Mouse (Mus musculus): Measurements from ENCODE around the gene Ubald1. TPM values are rescaled to one million over a fixed set of nuclear protein-coding genes. Genes with fewer than 3 reads are reported as not detected.
A peak's percentile ranks its signal among the peaks of the same experiment; 100 is the strongest.

Gene Ubald1
- polyA plus RNA-seq, 1 experiment from 2014 or later: 30.2 TPM

- no peak for TF ChIP-seq CTCF (IDR thresholded peaks at IDR 0.05)
- CTCF ChIA-PET: interaction anchor here (1.2 kb wide), 1 partner anchor 13 kb away, joined by 5 read pairs; no protein-coding TSS in a partner anchor
- in situ Hi-C loops (cut with MboI; ENCODE audit: low pct_unique_long_range_greater_than_20kb): no loop called here
- POLR2A ChIA-PET: no interaction called here
- DNase-seq (ENCODE audit: low read depth, low spot score) (no peak), ATAC-seq (no peak)
- no peaks in the 10 kb centered on the region for H3K27me3 ChIP-seq
These were observed 22.3 kb upstream of the Ubald1 start for GRCm38 (mm10) chr16:4902390-4902789.

GRCm38 (mm10) chr16:4901167-4901566 is 21.1 kb upstream of the Ubald1 start:
- no peaks in the 10 kb centered on the region for H3K27me3 ChIP-seq
- ATAC-seq (no peak), DNase-seq (ENCODE audit: low read depth, low spot score) (no peak)
- in situ Hi-C loops (cut with MboI; ENCODE audit: low pct_unique_long_range_greater_than_20kb): no loop called here
- POLR2A ChIA-PET: interaction anchor here (1.1 kb wide), 1 partner anchor 21 kb away, joined by 3 read pairs; the partner anchor contains the start of gene Ubald1
- no peak for TF ChIP-seq CTCF (IDR thresholded peaks at IDR 0.05)
- CTCF ChIA-PET: interaction anchor here (0.9 to 1.4 kb wide), 2 partner anchors 11 to 14 kb away, joined by 3 to 6 read pairs; no protein-coding TSS in a partner anchor

- ATAC-seq (no peak), DNase-seq (ENCODE audit: low read depth, low spot score) (no peak)
- no peak for TF ChIP-seq CTCF (IDR thresholded peaks at IDR 0.05)
- CTCF ChIA-PET: interaction anchor here (1.1 to 1.7 kb wide), 2 partner anchors 10 to 14 kb away, joined by 3 to 7 read pairs; no protein-coding TSS in a partner anchor
- in situ Hi-C loops (cut with MboI; ENCODE audit: low pct_unique_long_range_greater_than_20kb): no loop called here
- no peaks in the 10 kb centered on the region for H3K27me3 ChIP-seq
- POLR2A ChIA-PET: no interaction called here
These were observed 19.6 kb upstream of the Ubald1 start for GRCm38 (mm10) chr16:4899711-4900110.

- DNase-seq (ENCODE audit: low read depth, low spot score) (no peak), ATAC-seq (no peak)
- TF ChIP-seq CTCF (IDR thresholded peaks at IDR 0.05): no peak
- ChIA-PET POLR2A (no interaction called here), CTCF (interaction anchor here (1.2 to 1.7 kb wide), 2 partner anchors 11 to 14 kb away, joined by 3 to 7 read pairs; no protein-coding TSS in a partner anchor)
- in situ Hi-C loops (cut with MboI; ENCODE audit: low pct_unique_long_range_greater_than_20kb): no loop called here
- H3K27me3 ChIP-seq: no peaks in the 10 kb centered on the region
These were observed 18.8 kb upstream of the Ubald1 start for GRCm38 (mm10) chr16:4898881-4899280.

- no peak for TF ChIP-seq CTCF (IDR thresholded peaks at IDR 0.05)
- no peaks in the 10 kb centered on the region for H3K27me3 ChIP-seq
- ChIA-PET CTCF (no interaction called here), POLR2A (interaction anchor here (1.7 kb wide), 1 partner anchor 15 kb away, joined by 7 read pairs; no protein-coding TSS in a partner anchor)
- in situ Hi-C loops (cut with MboI; ENCODE audit: low pct_unique_long_range_greater_than_20kb): no loop called here
- DNase-seq (ENCODE audit: low read depth, low spot score) (no peak), ATAC-seq (no peak)
These were observed 17.1 kb upstream of the Ubald1 start for GRCm38 (mm10) chr16:4897146-4897730.

GRCm38 (mm10) chr16:4896249-4897027 is 16.3 kb upstream of the Ubald1 start:
- no peaks in the 10 kb centered on the region for H3K27me3 ChIP-seq
- ChIA-PET POLR2A (interaction anchor here (1.0 to 1.7 kb wide), 4 partner anchors 9 to 31 kb away, joined by 3 to 7 read pairs (median 4); no protein-coding TSS in a partner anchor), CTCF (interaction anchor here (1.0 kb wide), 1 partner anchor 9 kb away, joined by 3 read pairs; no protein-coding TSS in a partner anchor)
- ATAC-seq: peak; percentile 78
- TF ChIP-seq CTCF (IDR thresholded peaks at IDR 0.05): no peak
- in situ Hi-C loops (cut with MboI; ENCODE audit: low pct_unique_long_range_greater_than_20kb): no loop called here
- no peak for DNase-seq (ENCODE audit: low read depth, low spot score)

- ChIA-PET CTCF (no interaction called here), POLR2A (interaction anchor here (1.0 kb wide), 1 partner anchor 14 kb away, joined by 3 read pairs; the partner anchor contains the start of gene Ubald1)
- DNase-seq (ENCODE audit: low read depth, low spot score): no peak
- no peaks in the 10 kb centered on the region for H3K27me3 ChIP-seq
- in situ Hi-C loops (cut with MboI; ENCODE audit: low pct_unique_long_range_greater_than_20kb): no loop called here
- TF ChIP-seq CTCF (IDR thresholded peaks at IDR 0.05): no peak
- ATAC-seq: no peak
These were observed 14.2 kb upstream of the Ubald1 start for GRCm38 (mm10) chr16:4894201-4894908.

GRCm38 (mm10) chr16:4892171-4892570 is 12.1 kb upstream of the Ubald1 start:
- ChIA-PET POLR2A (no interaction called here), CTCF (interaction anchor here (1.2 kb wide), 1 partner anchor 21 kb away, joined by 5 read pairs; no protein-coding TSS in a partner anchor)
- H3K27me3 ChIP-seq: no peaks in the 10 kb centered on the region
- ATAC-seq (no peak), DNase-seq (ENCODE audit: low read depth, low spot score) (no peak)
- TF ChIP-seq CTCF (IDR thresholded peaks at IDR 0.05): no peak
- in situ Hi-C loops (cut with MboI; ENCODE audit: low pct_unique_long_range_greater_than_20kb): no loop called here

GRCm38 (mm10) chr16:4890201-4890709 is 10.1 kb upstream of the Ubald1 start:
- TF ChIP-seq CTCF (IDR thresholded peaks at IDR 0.05): no peak
- no peaks in the 10 kb centered on the region for H3K27me3 ChIP-seq
- in situ Hi-C loops (cut with MboI; ENCODE audit: low pct_unique_long_range_greater_than_20kb): no loop called here
- CTCF ChIA-PET: interaction anchor here (1.1 to 4.7 kb wide), 4 partner anchors 10 to 23 kb away, joined by 3 to 24 read pairs (median 4); no protein-coding TSS in a partner anchor
- ATAC-seq (no peak), DNase-seq (ENCODE audit: low read depth, low spot score) (no peak)
- POLR2A ChIA-PET: interaction anchor here (0.7 to 2.6 kb wide), 3 partner anchors 10 to 70 kb away, joined by 3 to 9 read pairs (median 4); partner anchors contain the start of gene Ubald1

GRCm38 (mm10) chr16:4886690-4887020 is 6.5 kb upstream of the Ubald1 start:
- DNase-seq (ENCODE audit: low read depth, low spot score) (no peak), ATAC-seq (peak; percentile 60)
- no peaks in the 10 kb centered on the region for H3K27me3 ChIP-seq
- in situ Hi-C loops (cut with MboI; ENCODE audit: low pct_unique_long_range_greater_than_20kb): no loop called here
- ChIA-PET CTCF (interaction anchor here (4.7 kb wide), 1 partner anchor 27 kb away, joined by 24 read pairs; no protein-coding TSS in a partner anchor), POLR2A (interaction anchor here (1.2 to 2.9 kb wide), 2 partner anchors 8 to 27 kb away, joined by 3 to 8 read pairs; no protein-coding TSS in a partner anchor)
- no peak for TF ChIP-seq CTCF (IDR thresholded peaks at IDR 0.05)

All from Patski (cell line).